Mouse (Mus musculus): ENCODE data around the gene Sdk1. TPM values are rescaled to one million over a fixed set of nuclear protein-coding genes. Genes with fewer than 3 reads are reported as not detected.

The Sdk1 gene
- total and polyA plus RNA-seq, 3 experiments: 0.04 to 0.87 TPM; not detected in 1

- Histone ChIP-seq H3K4me1 (ENCODE audit: control insufficient read depth in 1 of 2, insufficient read depth in 2 of 2) (peaks cover 4 to 14% of the 10 kb centered on the region in 2 experiments; a peak in 3 of 4 replicates), H3K27ac (ENCODE audit: insufficient read depth, low read depth) (no peak overlapping the region), H3K36me3 (replicated peaks in 1 of 2; ENCODE audit: control insufficient read depth in 1 of 2, insufficient read depth in 1 of 2, low read length in 1 of 2) (no peaks in the 10 kb centered on the region), H3K79me2 (replicated peaks; ENCODE audit: control insufficient read depth, extremely low read depth, insufficient read depth, poor library complexity, severe bottlenecking) (no peaks in the 10 kb centered on the region), H3K4me2 (ENCODE audit: insufficient read depth, low read depth, poor library complexity, severe bottlenecking) (no peak overlapping the region), H3K9ac (ENCODE audit: insufficient read depth, low read depth) (no peak overlapping the region), H3K4me3 (replicated peaks in 1 of 3; ENCODE audit: low read depth in 2 of 3, low read length in 2 of 3, poor library complexity in 1 of 3) (no peak overlapping the region), H3K27me3 (replicated peaks) (no peaks in the 10 kb centered on the region), H3K9me3 (replicated peaks; ENCODE audit: low read length) (no peaks in the 10 kb centered on the region)
- TF ChIP-seq NRF1 (IDR thresholded peaks at IDR 0.05; ENCODE audit: low read depth, low read length) (no peak), MYC (IDR thresholded peaks at IDR 0.05; ENCODE audit: low read depth, low read length) (no peak)
- dilution Hi-C loops (cut with MboI; ENCODE audit: extremely low pct_ligation_motif_present, extremely low pct_unique_long_range_greater_than_20kb, low sequenced_read_pairs): no loop called here
- no peak for DNase-seq (ENCODE audit: extremely low read depth)
- in situ Hi-C loops (cut with MboI; ENCODE audit: low pct_ligation_motif_present, low pct_unique_long_range_greater_than_20kb, low sequenced_read_pairs): no loop called here
Observed at GRCm38 (mm10) chr5:141382246-141382835, 141.1 kb downstream of the Sdk1 start.

DNA sequence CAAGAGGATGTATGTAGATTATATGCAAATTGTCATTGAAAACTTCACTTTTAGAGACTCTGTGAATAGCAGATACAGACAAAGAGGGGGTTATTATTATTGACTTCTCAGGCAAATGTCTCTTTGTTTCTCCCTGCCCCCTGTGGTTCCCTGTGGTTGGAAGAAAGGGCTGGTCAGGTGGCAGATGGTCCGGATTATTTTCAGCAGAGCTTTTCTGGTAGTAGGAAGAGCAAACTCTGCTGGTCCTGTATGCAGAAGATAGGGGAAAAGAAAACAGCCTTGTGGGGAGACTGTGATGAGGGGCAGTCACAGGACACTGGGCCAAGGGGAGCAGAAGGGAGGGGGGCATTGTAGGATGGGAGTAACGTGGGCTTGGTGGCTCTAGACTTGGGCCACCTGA is 147.2 kb downstream of the Sdk1 start:
- Histone ChIP-seq H3K27ac (ENCODE audit: insufficient read depth, low read depth) (no peak overlapping the region), H3K4me1 (ENCODE audit: control insufficient read depth in 1 of 2, insufficient read depth in 2 of 2) (peaks cover 0 to 7% of the 10 kb centered on the region in 2 experiments; a peak in 3 of 4 replicates), H3K27me3 (replicated peaks) (no peaks in the 10 kb centered on the region), H3K4me2 (ENCODE audit: insufficient read depth, low read depth, poor library complexity, severe bottlenecking) (no peak overlapping the region), H3K79me2 (replicated peaks; ENCODE audit: control insufficient read depth, extremely low read depth, insufficient read depth, poor library complexity, severe bottlenecking) (no peaks in the 10 kb centered on the region), H3K36me3 (replicated peaks in 1 of 2; ENCODE audit: control insufficient read depth in 1 of 2, insufficient read depth in 1 of 2, low read length in 1 of 2) (no peaks in the 10 kb centered on the region), H3K9me3 (replicated peaks; ENCODE audit: low read length) (no peaks in the 10 kb centered on the region), H3K4me3 (replicated peaks in 1 of 3; ENCODE audit: low read depth in 2 of 3, low read length in 2 of 3, poor library complexity in 1 of 3) (no peak overlapping the region), H3K9ac (ENCODE audit: insufficient read depth, low read depth) (no peak overlapping the region)
- in situ Hi-C loops (cut with MboI; ENCODE audit: low pct_ligation_motif_present, low pct_unique_long_range_greater_than_20kb, low sequenced_read_pairs) (no loop called here), dilution Hi-C loops (cut with MboI; ENCODE audit: extremely low pct_ligation_motif_present, extremely low pct_unique_long_range_greater_than_20kb, low sequenced_read_pairs) (no loop called here)
- no peak for TF ChIP-seq TBP (conservative IDR thresholded peaks at IDR 0.05; ENCODE audit: low read depth, low read length)
- TF ChIP-seq ZMIZ1 (IDR thresholded peaks at IDR 0.05; ENCODE audit: low read depth, low read length): no peak
- TF ChIP-seq MEF2A (IDR thresholded peaks at IDR 0.05; ENCODE audit: borderline replicate concordance, low read depth, low read length): no peak
- TF ChIP-seq PAX5 (IDR thresholded peaks at IDR 0.05; ENCODE audit: low read length): no peak
- no peak for DNase-seq (ENCODE audit: extremely low read depth)

DNA sequence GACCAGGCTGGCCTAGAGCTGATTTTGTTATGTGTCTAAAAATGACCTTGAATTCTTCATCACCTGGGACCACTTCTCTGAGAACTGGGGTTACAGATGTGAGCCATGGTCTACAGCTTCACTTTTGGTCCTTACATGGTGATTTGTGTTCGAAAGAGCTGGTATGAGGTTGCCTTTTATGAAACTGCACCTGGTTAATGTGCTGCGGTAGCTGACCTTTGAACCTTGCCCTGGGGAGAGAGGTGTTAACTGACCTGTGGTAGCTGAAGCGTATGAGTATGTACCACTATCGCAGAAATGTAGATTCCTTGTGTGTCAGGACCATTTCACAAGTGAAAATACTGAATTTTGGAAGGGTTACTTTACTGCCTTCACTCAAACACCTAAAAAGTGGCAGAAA is 149.3 kb downstream of the Sdk1 start:
- H3K4me1 ChIP-seq (ENCODE audit: control insufficient read depth in 1 of 2, insufficient read depth in 2 of 2): peaks cover 0 to 7% of the 10 kb centered on the region in 2 experiments; a peak in 3 of 4 replicates
- TF ChIP-seq USF2 (conservative IDR thresholded peaks at IDR 0.05; ENCODE audit: low read depth, low read length) (no peak), JUN (IDR thresholded peaks at IDR 0.05; ENCODE audit: insufficient read depth, low read depth, low read length) (no peak), MYC (IDR thresholded peaks at IDR 0.05; ENCODE audit: low read depth, low read length) (no peak), CTCF (conservative IDR thresholded peaks at IDR 0.05 in 1 of 2, IDR thresholded peaks at IDR 0.05 in 1 of 2; ENCODE audit: low read depth in 2 of 2, low read length in 2 of 2) (no peak), NRF1 (IDR thresholded peaks at IDR 0.05; ENCODE audit: low read depth, low read length) (no peak), MAX (IDR thresholded peaks at IDR 0.05; ENCODE audit: low read length) (no peak), MEF2A (IDR thresholded peaks at IDR 0.05; ENCODE audit: borderline replicate concordance, low read depth, low read length) (no peak), RCOR1 (conservative IDR thresholded peaks at IDR 0.05; ENCODE audit: low read depth, low read length) (no peak), BHLHE40 (IDR thresholded peaks at IDR 0.05; ENCODE audit: low read depth, low read length) (no peak), EP300 (IDR thresholded peaks at IDR 0.05; ENCODE audit: low read length) (no peak), KAT2A (IDR thresholded peaks at IDR 0.05; ENCODE audit: insufficient replicate concordance, low read length) (no peak), SMC3 (IDR thresholded peaks at IDR 0.05; ENCODE audit: low read depth, low read length) (no peak), ZNF384 (IDR thresholded peaks at IDR 0.05; ENCODE audit: low read depth, low read length) (no peak), E2F4 (IDR thresholded peaks at IDR 0.05; ENCODE audit: insufficient replicate concordance, low read depth, low read length) (no peak), ZKSCAN1 (IDR thresholded peaks at IDR 0.05; ENCODE audit: borderline replicate concordance, low read depth, low read length) (no peak), PAX5 (IDR thresholded peaks at IDR 0.05; ENCODE audit: low read length) (no peak), CHD1 (IDR thresholded peaks at IDR 0.05; ENCODE audit: low read depth, low read length) (no peak), UBTF (IDR thresholded peaks at IDR 0.05; ENCODE audit: low read depth, low read length) (no peak), ZMIZ1 (IDR thresholded peaks at IDR 0.05; ENCODE audit: low read depth, low read length) (no peak)
- no peaks in the 10 kb centered on the region for H3K36me3 ChIP-seq (replicated peaks in 1 of 2; ENCODE audit: control insufficient read depth in 1 of 2, insufficient read depth in 1 of 2, low read length in 1 of 2)
- no peak overlapping the region for H3K9ac ChIP-seq (ENCODE audit: insufficient read depth, low read depth)
- H3K4me2 ChIP-seq (ENCODE audit: insufficient read depth, low read depth, poor library complexity, severe bottlenecking): no peak overlapping the region
- H3K27ac ChIP-seq (ENCODE audit: insufficient read depth, low read depth): no peak overlapping the region
- no peaks in the 10 kb centered on the region for H3K9me3 ChIP-seq (replicated peaks; ENCODE audit: low read length)
- H3K4me3 ChIP-seq (replicated peaks in 1 of 3; ENCODE audit: low read depth in 2 of 3, low read length in 2 of 3, poor library complexity in 1 of 3): no peak overlapping the region
- H3K79me2 ChIP-seq (replicated peaks; ENCODE audit: control insufficient read depth, extremely low read depth, insufficient read depth, poor library complexity, severe bottlenecking): no peaks in the 10 kb centered on the region
- dilution Hi-C loops (cut with MboI; ENCODE audit: extremely low pct_ligation_motif_present, extremely low pct_unique_long_range_greater_than_20kb, low sequenced_read_pairs): no loop called here
- in situ Hi-C loops (cut with MboI; ENCODE audit: low pct_ligation_motif_present, low pct_unique_long_range_greater_than_20kb, low sequenced_read_pairs): no loop called here
- no peaks in the 10 kb centered on the region for H3K27me3 ChIP-seq (replicated peaks)
- no peak for DNase-seq (ENCODE audit: extremely low read depth)

Measured in CH12.LX (cell line).